Mouse (Mus musculus): Measurements from ENCODE around the gene Yod1. TPM values are rescaled to one million over a fixed set of nuclear protein-coding genes. Genes with fewer than 3 reads are reported as not detected.

The Yod1 gene
- polyA plus RNA-seq, 1 experiment from 2014 or later, result 16.2 TPM

DNA sequence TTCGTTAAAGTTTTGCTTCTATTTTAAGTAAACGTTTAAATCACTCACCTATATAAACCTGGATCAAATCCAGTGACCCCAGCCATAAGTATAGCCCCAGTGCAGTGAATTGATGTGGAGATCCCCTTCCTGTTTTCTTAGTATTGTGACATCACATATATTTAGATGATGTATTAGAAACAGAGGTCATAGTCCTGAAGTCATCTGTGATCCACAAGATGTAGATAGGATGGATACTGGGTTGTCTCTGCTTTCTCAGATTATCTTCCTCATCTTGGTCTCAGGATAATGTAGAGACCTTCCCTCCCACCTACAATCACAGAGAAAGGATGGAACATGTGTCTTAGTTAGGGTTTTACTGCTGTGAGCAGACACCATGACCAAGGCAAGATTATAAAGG is 12.0 kb downstream of the Yod1 start, which contains the start of gene Pfkfb2:
Gene Pfkfb2, minus strand, starts transcription at position 101 of the 400 bp plus-strand sequence.
- Histone ChIP-seq H3K36me3 (ENCODE audit: control insufficient read depth, insufficient read depth, low read length) (no peaks in the 10 kb centered on the region), H3K27me3 (ENCODE audit: control insufficient read depth, insufficient read depth, low read length) (no peaks in the 10 kb centered on the region), H3K4me3 (ENCODE audit: low read depth, low read length) (no peak within 1 kb of the TSS), H3K9me3 (ENCODE audit: control insufficient read depth, low read length) (no peaks in the 10 kb centered on the region), H3K4me2 (ENCODE audit: low read depth, low read length) (no peak within 1 kb of the TSS), H3K4me1 (ENCODE audit: control insufficient read depth, insufficient read depth, low read length) (no peaks in the 10 kb centered on the region), H3K27ac (ENCODE audit: low read depth, low read length) (no peak within 1 kb of the TSS), H3K9ac (replicated peaks; ENCODE audit: low read depth, low read length) (no peak within 1 kb of the TSS)
- 86% methylated on average over 2 of the region's 2 CpGs for WGBS
- no peak for ATAC-seq (ENCODE audit: low read depth)

GRCm38 (mm10) chr1:130731741-130732337 is 14.7 kb downstream of the Yod1 start, which contains the start of gene AA986860:
TSS of gene AA986860 (plus strand) at chr1:130731976.
- WGBS, result 8% methylated on average over 10 of the region's 10 CpGs
- Histone ChIP-seq H3K9me3 (ENCODE audit: control insufficient read depth, low read length) (no peaks in the 10 kb centered on the region), H3K4me2 (ENCODE audit: low read depth, low read length) (no peak within 1 kb of the TSS), H3K27ac (ENCODE audit: low read depth, low read length) (no peak within 1 kb of the TSS), H3K27me3 (ENCODE audit: control insufficient read depth, insufficient read depth, low read length) (no peaks in the 10 kb centered on the region), H3K4me3 (ENCODE audit: low read depth, low read length) (no peak within 1 kb of the TSS), H3K4me1 (ENCODE audit: control insufficient read depth, insufficient read depth, low read length) (no peaks in the 10 kb centered on the region), H3K9ac (replicated peaks; ENCODE audit: low read depth, low read length) (no peak within 1 kb of the TSS), H3K36me3 (ENCODE audit: control insufficient read depth, insufficient read depth, low read length) (no peaks in the 10 kb centered on the region)
- peak; percentile 56; the same call in 1 of the 2 replicates for ATAC-seq (ENCODE audit: low read depth)

- no peak for ATAC-seq (ENCODE audit: low read depth)
- Histone ChIP-seq H3K27me3 (ENCODE audit: control insufficient read depth, insufficient read depth, low read length) (no peaks in the 10 kb centered on the region), H3K27ac (ENCODE audit: low read depth, low read length) (no peak overlapping the region), H3K4me2 (ENCODE audit: low read depth, low read length) (no peak overlapping the region), H3K9me3 (ENCODE audit: control insufficient read depth, low read length) (no peaks in the 10 kb centered on the region), H3K4me1 (ENCODE audit: control insufficient read depth, insufficient read depth, low read length) (no peaks in the 10 kb centered on the region), H3K9ac (replicated peaks; ENCODE audit: low read depth, low read length) (no peak overlapping the region), H3K4me3 (ENCODE audit: low read depth, low read length) (no peak overlapping the region), H3K36me3 (ENCODE audit: control insufficient read depth, insufficient read depth, low read length) (no peaks in the 10 kb centered on the region)
- 88% methylated on average over 13 of the region's 13 CpGs for WGBS
Measured at GRCm38 (mm10) chr1:130732706-130733658, 15.9 kb downstream of the Yod1 start.

GRCm38 (mm10) chr1:130733671-130734070 is 16.5 kb downstream of the Yod1 start:
- Histone ChIP-seq H3K9ac (replicated peaks; ENCODE audit: low read depth, low read length) (no peak overlapping the region), H3K4me1 (ENCODE audit: control insufficient read depth, insufficient read depth, low read length) (no peaks in the 10 kb centered on the region), H3K4me2 (ENCODE audit: low read depth, low read length) (no peak overlapping the region), H3K27ac (ENCODE audit: low read depth, low read length) (no peak overlapping the region), H3K27me3 (ENCODE audit: control insufficient read depth, insufficient read depth, low read length) (no peaks in the 10 kb centered on the region), H3K9me3 (ENCODE audit: control insufficient read depth, low read length) (no peaks in the 10 kb centered on the region), H3K36me3 (ENCODE audit: control insufficient read depth, insufficient read depth, low read length) (no peaks in the 10 kb centered on the region), H3K4me3 (ENCODE audit: low read depth, low read length) (no peak overlapping the region)
- WGBS, result 88% methylated on average over 4 of the region's 4 CpGs
- ATAC-seq (ENCODE audit: low read depth), result no peak

DNA sequence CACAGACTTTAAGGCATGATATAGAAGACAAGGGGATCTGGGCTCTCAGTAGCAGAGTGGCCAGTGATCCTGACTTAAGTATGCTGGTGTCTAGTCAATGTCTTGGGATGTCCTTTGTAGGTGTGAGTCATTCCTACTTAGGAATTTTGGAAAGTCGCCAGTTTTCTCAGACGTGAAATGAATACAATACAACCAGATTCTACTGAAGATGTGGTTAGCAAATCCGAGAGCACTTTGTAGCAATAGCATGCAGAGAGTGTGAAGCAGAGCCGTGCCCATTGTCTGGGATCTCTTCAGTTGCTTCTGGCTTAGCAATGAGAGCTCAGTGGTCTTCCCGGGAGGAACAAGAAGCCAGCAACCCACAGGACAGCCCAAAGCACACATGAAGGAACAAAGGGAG is 17.3 kb downstream of the Yod1 start:
- ATAC-seq (ENCODE audit: low read depth), result no peak
- Histone ChIP-seq H3K4me2 (ENCODE audit: low read depth, low read length) (no peak overlapping the region), H3K4me3 (ENCODE audit: low read depth, low read length) (no peak overlapping the region), H3K36me3 (ENCODE audit: control insufficient read depth, insufficient read depth, low read length) (no peaks in the 10 kb centered on the region), H3K9me3 (ENCODE audit: control insufficient read depth, low read length) (no peaks in the 10 kb centered on the region), H3K9ac (replicated peaks; ENCODE audit: low read depth, low read length) (no peak overlapping the region), H3K27ac (ENCODE audit: low read depth, low read length) (no peak overlapping the region), H3K27me3 (ENCODE audit: control insufficient read depth, insufficient read depth, low read length) (no peaks in the 10 kb centered on the region), H3K4me1 (ENCODE audit: control insufficient read depth, insufficient read depth, low read length) (no peaks in the 10 kb centered on the region)
- WGBS, result 77% methylated on average over 5 of the region's 5 CpGs

DNA sequence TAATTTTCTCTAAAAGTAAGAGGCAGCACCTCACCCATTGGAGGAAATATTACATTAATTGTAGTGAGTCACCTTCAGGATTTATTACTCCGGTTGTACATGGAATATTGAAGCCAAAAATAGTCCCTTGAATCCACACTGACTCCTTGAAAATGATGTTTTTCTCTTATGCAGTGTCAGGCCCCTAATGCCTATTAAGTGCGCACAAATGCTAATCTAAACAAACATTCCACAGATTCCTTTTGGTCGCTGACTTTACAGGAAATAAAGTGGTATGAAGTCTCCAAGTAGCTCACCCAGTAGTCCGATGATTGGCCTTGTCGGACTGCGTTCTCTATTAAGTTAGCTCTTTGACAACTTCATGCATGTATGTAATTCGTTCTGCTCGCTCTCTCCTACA is 17.7 kb downstream of the Yod1 start:
- Histone ChIP-seq H3K9ac (replicated peaks; ENCODE audit: low read depth, low read length) (no peak overlapping the region), H3K27ac (ENCODE audit: low read depth, low read length) (no peak overlapping the region), H3K4me3 (ENCODE audit: low read depth, low read length) (no peak overlapping the region), H3K36me3 (ENCODE audit: control insufficient read depth, insufficient read depth, low read length) (no peaks in the 10 kb centered on the region), H3K27me3 (ENCODE audit: control insufficient read depth, insufficient read depth, low read length) (no peaks in the 10 kb centered on the region), H3K4me1 (ENCODE audit: control insufficient read depth, insufficient read depth, low read length) (no peaks in the 10 kb centered on the region), H3K4me2 (ENCODE audit: low read depth, low read length) (no peak overlapping the region), H3K9me3 (ENCODE audit: control insufficient read depth, low read length) (no peaks in the 10 kb centered on the region)
- 83% methylated on average over 8 of the region's 8 CpGs for WGBS
- no peak for ATAC-seq (ENCODE audit: low read depth)

- ATAC-seq (ENCODE audit: low read depth), result no peak
- Histone ChIP-seq H3K4me1 (ENCODE audit: control insufficient read depth, insufficient read depth, low read length) (no peaks in the 10 kb centered on the region), H3K4me2 (ENCODE audit: low read depth, low read length) (no peak overlapping the region), H3K27ac (ENCODE audit: low read depth, low read length) (no peak overlapping the region), H3K9ac (replicated peaks; ENCODE audit: low read depth, low read length) (no peak overlapping the region), H3K4me3 (ENCODE audit: low read depth, low read length) (no peak overlapping the region), H3K36me3 (ENCODE audit: control insufficient read depth, insufficient read depth, low read length) (no peaks in the 10 kb centered on the region), H3K9me3 (ENCODE audit: control insufficient read depth, low read length) (no peaks in the 10 kb centered on the region), H3K27me3 (ENCODE audit: control insufficient read depth, insufficient read depth, low read length) (no peaks in the 10 kb centered on the region)
- 32% methylated on average over 11 of the region's 11 CpGs for WGBS
Measured at GRCm38 (mm10) chr1:130737411-130737881, 20.3 kb downstream of the Yod1 start.

DNA sequence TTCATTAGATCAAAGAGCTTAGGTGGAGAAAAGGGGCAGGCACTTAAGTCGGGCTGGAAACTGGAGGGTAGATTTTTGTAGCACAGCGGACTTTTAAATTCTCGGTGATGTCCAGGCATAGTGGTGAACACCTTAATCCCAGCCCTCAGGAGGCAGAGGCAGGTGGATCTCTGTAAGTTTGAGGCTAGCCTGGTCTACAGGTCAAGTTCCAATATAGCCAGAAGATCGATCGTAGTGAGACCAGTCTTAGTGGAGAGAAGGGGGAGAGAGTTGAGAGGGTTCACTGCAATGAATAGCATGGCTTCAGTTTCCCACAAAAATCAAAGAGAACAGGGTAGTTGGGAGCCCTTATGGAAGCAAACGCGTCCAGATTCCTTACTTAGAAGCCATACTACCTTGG is 20.8 kb downstream of the Yod1 start:
- Histone ChIP-seq H3K27ac (ENCODE audit: low read depth, low read length) (no peak overlapping the region), H3K4me1 (ENCODE audit: control insufficient read depth, insufficient read depth, low read length) (no peaks in the 10 kb centered on the region), H3K27me3 (ENCODE audit: control insufficient read depth, insufficient read depth, low read length) (no peaks in the 10 kb centered on the region), H3K36me3 (ENCODE audit: control insufficient read depth, insufficient read depth, low read length) (no peaks in the 10 kb centered on the region), H3K9me3 (ENCODE audit: control insufficient read depth, low read length) (no peaks in the 10 kb centered on the region), H3K4me3 (ENCODE audit: low read depth, low read length) (no peak overlapping the region), H3K9ac (replicated peaks; ENCODE audit: low read depth, low read length) (no peak overlapping the region), H3K4me2 (ENCODE audit: low read depth, low read length) (no peak overlapping the region)
- ATAC-seq (ENCODE audit: low read depth), result no peak
- 91% methylated on average over 7 of the region's 7 CpGs for WGBS

DNA sequence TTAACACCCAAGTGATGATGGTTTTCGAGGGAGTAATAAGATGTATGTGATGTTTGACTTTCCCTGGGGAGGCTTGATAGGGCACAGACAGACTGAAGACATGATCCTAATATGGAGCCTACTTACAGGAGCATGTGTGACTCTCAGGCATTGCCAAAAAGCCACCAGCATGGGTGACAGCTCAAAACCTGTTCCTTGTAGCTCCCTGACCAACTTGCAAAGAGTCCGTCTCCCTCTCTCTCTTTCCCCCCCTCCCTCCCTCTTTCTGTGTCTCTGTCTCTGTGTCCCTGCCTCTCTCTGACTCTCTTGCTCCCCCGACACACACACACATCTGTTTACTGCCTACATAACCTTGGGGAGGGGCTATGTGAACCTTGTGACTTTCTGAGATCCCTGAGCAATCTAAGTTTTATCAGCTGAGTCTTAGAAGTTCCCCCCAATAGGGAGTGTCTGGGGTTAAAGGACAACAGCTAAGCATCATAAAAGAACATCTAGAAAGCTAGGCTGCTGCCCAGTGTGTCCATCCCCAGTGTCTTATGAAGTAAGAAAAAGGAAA is 21.5 kb downstream of the Yod1 start:
- ATAC-seq (ENCODE audit: low read depth), result no peak
- 88% methylated on average over 3 of the region's 3 CpGs for WGBS
- Histone ChIP-seq H3K9me3 (ENCODE audit: control insufficient read depth, low read length) (no peaks in the 10 kb centered on the region), H3K4me3 (ENCODE audit: low read depth, low read length) (no peak overlapping the region), H3K36me3 (ENCODE audit: control insufficient read depth, insufficient read depth, low read length) (no peaks in the 10 kb centered on the region), H3K27ac (ENCODE audit: low read depth, low read length) (no peak overlapping the region), H3K4me2 (ENCODE audit: low read depth, low read length) (no peak overlapping the region), H3K4me1 (ENCODE audit: control insufficient read depth, insufficient read depth, low read length) (no peaks in the 10 kb centered on the region), H3K9ac (replicated peaks; ENCODE audit: low read depth, low read length) (no peak overlapping the region), H3K27me3 (ENCODE audit: control insufficient read depth, insufficient read depth, low read length) (no peaks in the 10 kb centered on the region)
